Mouse (Mus musculus) liver, embryonic 11.5 days (tissue): ENCODE results near the gene Lax1. TPM values are rescaled to one million over a fixed set of nuclear protein-coding genes. Genes with fewer than 3 reads are reported as not detected.
A peak's percentile ranks its signal among the peaks of the same experiment; 100 is the strongest.
"Not testable (repeated sequence)": the region's sequence is repeated elsewhere in the genome, so short reads cannot be mapped to it uniquely, and the experiment has no call there.

Source experiments
- ATAC-seq: fragments of 200-750 bp; cut with Nextera tagmentation; replicated peaks from 2 replicates; pipeline ENCODE4 v1.8.0; 2017; ENCODE audit warnings: moderate number of reproducible peaks, mild to moderate bottlenecking, moderate TSS enrichment, moderate library complexity; ENCODE audit not compliant: low FRiP score
- DNase-seq: peaks from one replicate; pipeline ENCODE4 v3.0.0-alpha.2; 2017; ENCODE audit warnings: low spot score
- H3K27ac ChIP-seq: fragments of 300-500 bp; sonication (generic); 2 replicates; pipeline ENCODE4 v1.5.1; 2014; ENCODE audit warnings: mild to moderate bottlenecking, low read depth, low read length, control low read depth
- H3K27me3 ChIP-seq: fragments of 300-500 bp; sonication (generic); replicated peaks from 2 replicates; pipeline ENCODE4 v1.6.1; 2014; ENCODE audit warnings: low read length, mixed read lengths; ENCODE audit not compliant: control insufficient read depth, insufficient read depth
- H3K36me3 ChIP-seq: fragments of 300-500 bp; sonication (generic); 2 replicates; pipeline ENCODE4 v1.6.1; 2014; ENCODE audit warnings: mild to moderate bottlenecking, low read length, moderate library complexity, mixed read lengths; ENCODE audit not compliant: control insufficient read depth, insufficient read depth
- H3K4me1 ChIP-seq: fragments of 300-500 bp; sonication (generic); replicated peaks from 2 replicates; pipeline ENCODE4 v1.6.1; 2014; ENCODE audit warnings: low read length, mixed read lengths; ENCODE audit not compliant: control insufficient read depth, insufficient read depth
- H3K4me2 ChIP-seq: fragments of 300-500 bp; sonication (generic); 2 replicates; pipeline ENCODE4 v1.6.1; 2014; ENCODE audit warnings: mild to moderate bottlenecking, control low read depth, moderate library complexity
- H3K4me3 ChIP-seq: fragments of 300-500 bp; sonication (generic); 2 replicates; pipeline ENCODE4 v1.5.1; 2014; ENCODE audit warnings: low read depth, low read length, control low read depth
- H3K9ac ChIP-seq: fragments of 300-500 bp; sonication (generic); 2 replicates; pipeline ENCODE4 v1.6.1; 2014; ENCODE audit warnings: low read depth, low read length, control low read depth
- H3K9me3 ChIP-seq: fragments of 300-500 bp; sonication (generic); 2 replicates; pipeline ENCODE4 v1.6.1; 2016; ENCODE audit warnings: low read length, inconsistent platforms, mixed read lengths; ENCODE audit not compliant: control insufficient read depth
- WGBS: fragments of 180-500 bp; shearing (Covaris S2); extraction: QIAGEN DNeasy Blood & Tissue Kit; methylation state at CpG from one replicate; pipeline ENCODE4 v1.1.7; 2014; 5-methylcytosine and 5-hydroxymethylcytosine counted together
- polyA plus RNA-seq: library from polyadenylated mRNA; unstranded; fragments of >200 nt; fragmentation: Nextera tagmentation; extraction: Ambion mirVana; gene quantifications from 2 replicates; pipeline ENCODE4 v1.2.1, GENCODE M21; 2014

The Lax1 gene
- polyA plus RNA-seq, 1 experiment from 2014 or later = 0.62 TPM

GRCm38 (mm10) chr1:133670776-133671175, 19.1 kb downstream of the Lax1 start:
- no peak for ATAC-seq
- H3K4me1 ChIP-seq = no peaks in the 10 kb centered on the region
- WGBS = 56% methylated on average over 6 of the region's 6 CpGs
- no peak overlapping the region for H3K9ac ChIP-seq
- H3K4me2 ChIP-seq = no peak overlapping the region
- no peaks in the 10 kb centered on the region for H3K9me3 ChIP-seq
- H3K27ac ChIP-seq = no peak overlapping the region
- H3K4me3 ChIP-seq = no peak overlapping the region
- no peaks in the 10 kb centered on the region for H3K27me3 ChIP-seq
- no peaks in the 10 kb centered on the region for H3K36me3 ChIP-seq
- no peak for DNase-seq

GRCm38 (mm10) chr1:133670190-133670589, 19.7 kb downstream of the Lax1 start:
- H3K36me3 ChIP-seq = no peaks in the 10 kb centered on the region
- H3K27me3 ChIP-seq = no peaks in the 10 kb centered on the region
- H3K4me1 ChIP-seq = no peaks in the 10 kb centered on the region
- DNase-seq = no peak
- WGBS = 78% methylated on average over 12 of the region's 12 CpGs
- H3K4me3 ChIP-seq = no peak overlapping the region
- ATAC-seq = no peak
- no peak overlapping the region for H3K4me2 ChIP-seq
- H3K9me3 ChIP-seq = no peaks in the 10 kb centered on the region
- H3K27ac ChIP-seq = no peak overlapping the region
- no peak overlapping the region for H3K9ac ChIP-seq

- Histone ChIP-seq H3K4me2 (no peak overlapping the region), H3K4me3 (no peak overlapping the region), H3K9ac (no peak overlapping the region), H3K9me3 (no peaks in the 10 kb centered on the region), H3K27me3 (no peaks in the 10 kb centered on the region), H3K36me3 (no peaks in the 10 kb centered on the region), H3K27ac (no peak overlapping the region), H3K4me1 (no peaks in the 10 kb centered on the region)
- DNase-seq (no peak), ATAC-seq (no peak)
- 86% methylated on average over 3 of the region's 3 CpGs for WGBS
Measured at GRCm38 (mm10) chr1:133668618-133669017, 21.3 kb downstream of the Lax1 start.

- no peaks in the 10 kb centered on the region for H3K9me3 ChIP-seq
- H3K9ac ChIP-seq = no peak overlapping the region
- H3K4me2 ChIP-seq = no peak overlapping the region
- H3K36me3 ChIP-seq = no peaks in the 10 kb centered on the region
- WGBS = 68% methylated on average over 7 of the region's 7 CpGs
- 0 out of 2 replicates have a peak, but pooled peaks cover 3% of the 10 kb centered on the region for H3K4me1 ChIP-seq
- no peak overlapping the region for H3K4me3 ChIP-seq
- ATAC-seq (no peak), DNase-seq (no peak)
- H3K27ac ChIP-seq = no peak overlapping the region
- no peaks in the 10 kb centered on the region for H3K27me3 ChIP-seq
Measured at GRCm38 (mm10) chr1:133667721-133668120, 22.2 kb downstream of the Lax1 start.

- H3K4me2 ChIP-seq, H3K27me3 ChIP-seq, ATAC-seq, H3K4me3 ChIP-seq, H3K36me3 ChIP-seq, H3K9me3 ChIP-seq, H3K4me1 ChIP-seq, H3K27ac ChIP-seq, DNase-seq, H3K9ac ChIP-seq: not testable (repeated sequence)
- WGBS = 71% methylated on average over 7 of the region's 8 CpGs
Measured at GRCm38 (mm10) chr1:133665713-133666112, 24.2 kb downstream of the Lax1 start.

- H3K4me1 ChIP-seq = peaks cover 12% of the 10 kb centered on the region
- peaks cover 2% of the 10 kb centered on the region for H3K36me3 ChIP-seq
- 69% methylated on average over 11 of the region's 11 CpGs for WGBS
- peak overlapping the region; percentile 26; the same call in 1 of the 2 replicates for H3K27ac ChIP-seq
- no peak overlapping the region for H3K4me3 ChIP-seq
- no peaks in the 10 kb centered on the region for H3K27me3 ChIP-seq
- no peak overlapping the region for H3K4me2 ChIP-seq
- no peaks in the 10 kb centered on the region for H3K9me3 ChIP-seq
- no peak overlapping the region for H3K9ac ChIP-seq
- DNase-seq (no peak), ATAC-seq (no peak)
Measured at GRCm38 (mm10) chr1:133664203-133664970, 25.5 kb downstream of the Lax1 start.

- H3K27ac ChIP-seq = no peak overlapping the region
- no peak for ATAC-seq
Measured at GRCm38 (mm10) chr1:133663427-133663826, 26.5 kb downstream of the Lax1 start.

GRCm38 (mm10) chr1:133662941-133663340, 27.0 kb downstream of the Lax1 start:
- no peak overlapping the region for H3K9ac ChIP-seq
- H3K4me2 ChIP-seq = no peak overlapping the region
- H3K4me1 ChIP-seq = peaks cover 21% of the 10 kb centered on the region
- DNase-seq (no peak), ATAC-seq (no peak)
- H3K9me3 ChIP-seq = no peaks in the 10 kb centered on the region
- H3K4me3 ChIP-seq = no peak overlapping the region
- H3K36me3 ChIP-seq = peaks cover 15% of the 10 kb centered on the region
- 91% methylated on average over 7 of the region's 7 CpGs for WGBS
- no peak overlapping the region for H3K27ac ChIP-seq
- no peaks in the 10 kb centered on the region for H3K27me3 ChIP-seq

More at GRCm38 (mm10) chr1:133663427-133663826, 26.5 kb downstream of the Lax1 start:
- no peak overlapping the region for H3K9ac ChIP-seq
- DNase-seq = no peak
- no peak overlapping the region for H3K4me2 ChIP-seq
- H3K4me3 ChIP-seq = no peak overlapping the region
- no peaks in the 10 kb centered on the region for H3K9me3 ChIP-seq
- H3K36me3 ChIP-seq = peaks cover 10% of the 10 kb centered on the region
- 84% methylated on average over 4 of the region's 4 CpGs for WGBS
- H3K4me1 ChIP-seq = peaks cover 16% of the 10 kb centered on the region
- H3K27me3 ChIP-seq = no peaks in the 10 kb centered on the region
